Mouse (Mus musculus): ENCODE measurements around the gene Gdpd4.

Gdpd4 gene

DNA sequence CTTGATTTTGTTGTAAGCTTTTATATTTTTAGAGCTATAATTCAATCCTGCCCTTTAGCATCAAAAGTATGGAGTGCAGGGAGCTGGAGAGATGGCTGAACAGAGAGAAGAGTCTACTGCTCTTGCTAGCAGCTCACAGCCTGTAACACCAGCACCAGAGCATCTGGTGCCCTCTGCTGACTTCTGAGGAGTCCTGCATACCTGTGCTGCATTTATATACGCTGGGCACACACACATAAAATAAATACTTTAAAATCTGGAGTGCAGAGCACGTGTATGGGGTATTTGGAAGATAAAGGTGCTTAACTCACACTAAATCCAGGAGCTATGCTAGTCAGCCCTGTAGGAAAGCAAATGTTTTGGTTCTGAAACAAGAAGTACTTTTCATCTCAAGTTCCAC, 166.6 kb downstream of the Gdpd4 start:
- no peak for DNase-seq

DNA sequence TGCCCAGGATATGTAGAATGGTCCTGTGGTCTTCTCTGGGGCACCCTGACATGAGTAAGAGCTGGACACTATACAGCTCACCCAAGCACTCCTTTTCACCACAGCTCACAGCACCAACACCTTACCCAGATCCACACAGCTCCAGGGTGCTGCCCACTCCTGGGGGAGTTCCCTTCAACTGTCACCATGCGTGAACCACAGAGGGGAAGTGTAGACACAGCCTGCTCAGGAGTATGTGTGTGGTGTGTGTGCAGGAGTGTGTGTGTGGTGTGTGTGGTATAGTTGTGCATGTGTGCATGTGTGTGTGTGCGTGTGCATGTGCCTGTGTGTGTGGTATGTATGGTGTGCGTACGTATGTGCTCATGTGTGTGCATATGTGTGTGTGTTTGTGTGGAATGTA, 176.1 kb downstream of the Gdpd4 start:
- no peak for DNase-seq

DNA sequence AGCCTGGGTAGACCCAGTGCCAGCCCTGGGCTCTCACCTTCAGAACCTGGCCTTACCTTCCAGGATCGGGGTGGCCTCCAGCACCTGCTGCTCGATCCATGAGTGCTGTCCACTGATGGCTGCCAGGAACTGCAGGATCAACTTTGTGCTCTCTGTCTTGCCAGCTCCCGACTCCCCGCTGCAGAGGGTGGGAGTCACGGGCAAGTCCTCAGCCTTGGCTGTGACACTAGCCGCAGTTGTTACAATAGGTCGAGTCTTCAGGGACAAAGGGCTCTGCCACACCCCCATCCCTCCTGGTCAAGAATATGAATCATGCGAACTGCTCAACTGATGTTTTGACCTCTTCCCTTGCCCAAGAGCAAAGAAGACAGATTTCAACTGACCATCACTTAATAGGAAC, 177.8 kb downstream of the Gdpd4 start:
- no peak for DNase-seq
